Mouse (Mus musculus) ES-E14 (cell line): ENCODE measurements around the gene Stk26. TPM values are rescaled to one million over a fixed set of nuclear protein-coding genes. Genes with fewer than 3 reads are reported as not detected.

Source experiments
- DNase-seq: peaks from one replicate; pipeline ENCODE4 v3.0.0-alpha.2; 2013; ENCODE audit warnings: low read depth, low spot score
- H3K27ac ChIP-seq: 2 replicates; pipeline ENCODE4 v1.5.1; 2012; ENCODE audit warnings: low read depth, mild to moderate bottlenecking, low read length, moderate library complexity, mixed read lengths; ENCODE audit not compliant: poor library complexity, insufficient read depth, severe bottlenecking
- H3K36me3 ChIP-seq: 2 replicates; pipeline ENCODE4 v1.6.1; 2012; ENCODE audit warnings: mild to moderate bottlenecking, low read length, moderate library complexity, mixed read lengths; ENCODE audit not compliant: control insufficient read depth, poor library complexity, insufficient read depth, severe bottlenecking
- H3K4me1 ChIP-seq, 2 experiments: fragments of 150-350 bp in 1 of 2; sonication (generic) in 1 of 2; 2 replicates each; pipeline ENCODE4 v1.6.1; 2012; ENCODE audit warnings: low read length in 2 of 2, mild to moderate bottlenecking in 1 of 2, mixed read lengths in 1 of 2; ENCODE audit not compliant: control insufficient read depth in 2 of 2, insufficient read depth in 2 of 2, poor library complexity in 1 of 2
- H3K4me3 ChIP-seq, 2 experiments: fragments of 150-350 bp in 1 of 2; sonication (generic) in 1 of 2; 2 replicates each; pipeline ENCODE4 v1.5.1; 2012; ENCODE audit warnings: low read length in 2 of 2, low read depth in 1 of 2, mild to moderate bottlenecking in 1 of 2, mixed read lengths in 1 of 2; ENCODE audit not compliant: insufficient read depth in 1 of 2, poor library complexity in 1 of 2, severe bottlenecking in 1 of 2
- H3K9ac ChIP-seq: 2 replicates; pipeline ENCODE4 v1.6.1; 2012; ENCODE audit warnings: low read depth, mild to moderate bottlenecking, low read length, mixed read lengths; ENCODE audit not compliant: poor library complexity, insufficient read depth, severe bottlenecking
- H3K9me3 ChIP-seq: fragments of 150-350 bp; sonication (generic); 2 replicates; pipeline ENCODE4 v1.6.1; 2012; ENCODE audit warnings: low read depth, mild to moderate bottlenecking, low read length; ENCODE audit not compliant: control insufficient read depth, insufficient read depth
- CHD2 ChIP-seq: IDR thresholded peaks from 2 replicates; pipeline ENCODE4 v1.6.1; 2014; ENCODE audit warnings: mild to moderate bottlenecking, low read depth, low read length, inconsistent platforms
- HCFC1 ChIP-seq: IDR thresholded peaks from 2 replicates; pipeline ENCODE4 v1.6.1; 2012; ENCODE audit warnings: low read length, inconsistent platforms, borderline replicate concordance; ENCODE audit not compliant: insufficient read depth
- MAFK ChIP-seq: IDR thresholded peaks from 2 replicates; pipeline ENCODE4 v1.6.1; 2014; ENCODE audit warnings: mild to moderate bottlenecking, low read depth, low read length, inconsistent platforms; ENCODE audit not compliant: insufficient read depth
- ZC3H11A ChIP-seq: IDR thresholded peaks from 2 replicates; pipeline ENCODE4 v1.6.1; 2012; ENCODE audit warnings: low read depth, mild to moderate bottlenecking, inconsistent platforms, low read length, borderline replicate concordance
- ZNF384 ChIP-seq: IDR thresholded peaks from 2 replicates; pipeline ENCODE4 v1.6.1; 2012; ENCODE audit warnings: low read depth, low read length, inconsistent platforms
- in situ Hi-C, 2 experiments: fragments of 600-800 bp; cut with MboI; formaldehyde crosslinking; loops; one replicate each; pipeline ENCODE4 v1.15.1; 2025; ENCODE audit warnings: low sequenced_read_pairs in 2 of 2, inconsistent platforms in 1 of 2; ENCODE audit not compliant: unreplicated experiment in 2 of 2
- total RNA-seq: library from RNA; depleted of rRNA; stranded (reverse); fragments of 300-350 nt; gene quantifications from 2 replicates; pipeline ENCODE4 v1.2.3, GENCODE M21; 2012

The Stk26 gene
- total RNA-seq, 1 experiment = 3.3 TPM

- Histone ChIP-seq H3K4me3 (no peak overlapping the region), H3K27ac (no peak overlapping the region), H3K9ac (no peak overlapping the region), H3K9me3 (no peaks in the 10 kb centered on the region), H3K36me3 (no peaks in the 10 kb centered on the region), H3K4me1 (no peaks in the 10 kb centered on the region)
- DNase-seq = no peak
- TF ChIP-seq ZC3H11A (no peak), MAFK (no peak), ZNF384 (no peak), CHD2 (no peak), HCFC1 (no peak)
- in situ Hi-C loops = no loop called here
Measured at GRCm38 (mm10) chrX:50864734-50865133, 23.9 kb downstream of the Stk26 start.

GRCm38 (mm10) chrX:50874246-50875002, 33.6 kb downstream of the Stk26 start:
- no peak for DNase-seq
- no peak overlapping the region for H3K4me3 ChIP-seq
- no peaks in the 10 kb centered on the region for H3K9me3 ChIP-seq
- H3K36me3 ChIP-seq = no peaks in the 10 kb centered on the region
- no peak overlapping the region for H3K27ac ChIP-seq
- no peaks in the 10 kb centered on the region for H3K4me1 ChIP-seq
- no peak overlapping the region for H3K9ac ChIP-seq
- in situ Hi-C loops = no loop called here
- TF ChIP-seq CHD2 (no peak), MAFK (no peak)

- H3K36me3 ChIP-seq = no peaks in the 10 kb centered on the region
- TF ChIP-seq MAFK (no peak), HCFC1 (no peak), ZC3H11A (no peak), ZNF384 (no peak), CHD2 (no peak)
- DNase-seq = no peak
- no peak overlapping the region for H3K4me3 ChIP-seq
- H3K4me1 ChIP-seq = no peaks in the 10 kb centered on the region
- H3K9me3 ChIP-seq = no peaks in the 10 kb centered on the region
- H3K9ac ChIP-seq = no peak overlapping the region
- in situ Hi-C loops = no loop called here
- no peak overlapping the region for H3K27ac ChIP-seq
Measured at GRCm38 (mm10) chrX:50887999-50888398, 47.2 kb downstream of the Stk26 start.

GRCm38 (mm10) chrX:50903497-50903896, 62.6 kb downstream of the Stk26 start:
- Histone ChIP-seq H3K9me3 (no peaks in the 10 kb centered on the region), H3K9ac (no peak overlapping the region), H3K27ac (no peak overlapping the region), H3K4me1 (no peaks in the 10 kb centered on the region), H3K36me3 (no peaks in the 10 kb centered on the region), H3K4me3 (no peak overlapping the region)
- TF ChIP-seq ZC3H11A (no peak), MAFK (no peak), HCFC1 (no peak), ZNF384 (no peak), CHD2 (no peak)
- in situ Hi-C loops = no loop called here
- no peak for DNase-seq

- in situ Hi-C loops = no loop called here
- TF ChIP-seq HCFC1 (no peak), CHD2 (no peak), MAFK (no peak)
- no peaks in the 10 kb centered on the region for H3K4me1 ChIP-seq
- no peaks in the 10 kb centered on the region for H3K36me3 ChIP-seq
- no peak overlapping the region for H3K4me3 ChIP-seq
- H3K27ac ChIP-seq = no peak overlapping the region
- no peaks in the 10 kb centered on the region for H3K9me3 ChIP-seq
- no peak overlapping the region for H3K9ac ChIP-seq
- no peak for DNase-seq
Measured at GRCm38 (mm10) chrX:50909915-50910314, 69.1 kb downstream of the Stk26 start.
